Mouse (Mus musculus) mouse embryonic stem cell (cell line): ENCODE measurements around the gene Afmid.

Experiments
- in situ Hi-C, 2 experiments: fragments of 300-500 bp; cut with MboI; formaldehyde crosslinking; loops; 1 replicate in 1 of 2; 3 replicates in 1 of 2; pipeline ENCODE4 v1.14.3; 2019 to 2020; ENCODE audit warnings: low sequenced_read_pairs in 2 of 2, low pct_unique_long_range_greater_than_20kb in 1 of 2, mixed read lengths in 1 of 2; ENCODE audit not compliant: unreplicated experiment in 1 of 2

Gene Afmid

GRCm38 (mm10) chr11:117825333-117826101 is at the start of gene Afmid, which contains the start of gene Tk1:
TSS of gene Afmid (plus strand) at chr11:117825924.
TSS of gene Tk1 (minus strand) at chr11:117826092.
- in situ Hi-C loops = no loop called here

- in situ Hi-C loops = loop anchor here in 1 of 2 experiments (25.0 kb wide), 1 partner anchor 389 kb away; no protein-coding TSS in a partner anchor
Measured at GRCm38 (mm10) chr11:117776085-117776792, 49.5 kb upstream of the Afmid start.

- in situ Hi-C loops = loop anchor here in 1 of 2 experiments (25.0 kb wide), 1 partner anchor 390 kb away; no protein-coding TSS in a partner anchor
Measured at GRCm38 (mm10) chr11:117777111-117777510, 48.6 kb upstream of the Afmid start.

GRCm38 (mm10) chr11:117778031-117778430 is 47.7 kb upstream of the Afmid start:
- in situ Hi-C loops = loop anchor here in 1 of 2 experiments (25.0 kb wide), 1 partner anchor 391 kb away; no protein-coding TSS in a partner anchor

- in situ Hi-C loops = loop anchor here in 1 of 2 experiments (25.0 kb wide), 1 partner anchor 392 kb away; no protein-coding TSS in a partner anchor
Measured at GRCm38 (mm10) chr11:117778851-117779433, 46.8 kb upstream of the Afmid start.

- in situ Hi-C loops = loop anchor here in 1 of 2 experiments (25.0 kb wide), 1 partner anchor 392 kb away; no protein-coding TSS in a partner anchor
Measured at GRCm38 (mm10) chr11:117779434-117780198, 46.1 kb upstream of the Afmid start.

- in situ Hi-C loops = loop anchor here in 1 of 2 experiments (25.0 kb wide), 1 partner anchor 393 kb away; no protein-coding TSS in a partner anchor
Measured at GRCm38 (mm10) chr11:117780199-117780515, 45.6 kb upstream of the Afmid start.

- in situ Hi-C loops = loop anchor here in 1 of 2 experiments (25.0 kb wide), 1 partner anchor 393 kb away; no protein-coding TSS in a partner anchor
Measured at GRCm38 (mm10) chr11:117780582-117781111, 45.1 kb upstream of the Afmid start.

- in situ Hi-C loops = loop anchor here in 1 of 2 experiments (25.0 kb wide), 1 partner anchor 394 kb away; no protein-coding TSS in a partner anchor
Measured at GRCm38 (mm10) chr11:117781199-117781821, 44.4 kb upstream of the Afmid start.

GRCm38 (mm10) chr11:117781993-117782704 is 43.6 kb upstream of the Afmid start, which contains the start of the genes Tmc8 and Tmc6:
TSS of gene Tmc8 (plus strand) at chr11:117782076.
TSS of gene Tmc6 (minus strand) at chr11:117782198.
- in situ Hi-C loops = loop anchor here in 1 of 2 experiments (25.0 kb wide), 1 partner anchor 395 kb away; no protein-coding TSS in a partner anchor

GRCm38 (mm10) chr11:117782705-117783034 is 43.1 kb upstream of the Afmid start:
- in situ Hi-C loops = loop anchor here in 1 of 2 experiments (25.0 kb wide), 1 partner anchor 395 kb away; no protein-coding TSS in a partner anchor

- in situ Hi-C loops = loop anchor here in 1 of 2 experiments (25.0 kb wide), 1 partner anchor 396 kb away; no protein-coding TSS in a partner anchor
Measured at GRCm38 (mm10) chr11:117783089-117783488, 42.6 kb upstream of the Afmid start.

GRCm38 (mm10) chr11:117783683-117784309 is 41.9 kb upstream of the Afmid start:
- in situ Hi-C loops = loop anchor here in 1 of 2 experiments (25.0 kb wide), 1 partner anchor 396 kb away; no protein-coding TSS in a partner anchor

GRCm38 (mm10) chr11:117786294-117786693 is 39.4 kb upstream of the Afmid start:
- in situ Hi-C loops = loop anchor here in 1 of 2 experiments (25.0 kb wide), 1 partner anchor 399 kb away; no protein-coding TSS in a partner anchor

- in situ Hi-C loops = loop anchor here in 1 of 2 experiments (25.0 kb wide), 1 partner anchor 401 kb away; no protein-coding TSS in a partner anchor
Measured at GRCm38 (mm10) chr11:117788481-117788880, 37.2 kb upstream of the Afmid start.

- in situ Hi-C loops = loop anchor here in 1 of 2 experiments (25.0 kb wide), 1 partner anchor 403 kb away; no protein-coding TSS in a partner anchor
Measured at GRCm38 (mm10) chr11:117790286-117790685, 35.4 kb upstream of the Afmid start.
